Mouse (Mus musculus) kidney, adult 2 months (tissue): ENCODE measurements at regions not wholly inside any gene's neighbourhood (a gene's known extent, or its start where the extent isn't known, plus 50 kb on each side); places are given as distances from the start of the nearest gene placed in this dataset.

Experiments
- CTCF ChIP-seq: fragments of 200-500 bp; conservative IDR thresholded peaks from 2 replicates; pipeline ENCODE4 v1.5.1; 2011; ENCODE audit warnings: low read depth, mild to moderate bottlenecking, control low read depth, low read length, moderate library complexity, mixed read lengths; ENCODE audit not compliant: insufficient read depth, insufficient read length
- POLR2A ChIP-seq: fragments of 200-500 bp; IDR thresholded peaks from one replicate; pipeline ENCODE4 v1.6.1; 2011; ENCODE audit warnings: low read depth, low read length, control low read depth

- TF ChIP-seq CTCF (no peak), POLR2A (no peak)
These were observed 133.4 kb upstream of the C9orf72 start for GRCm38 (mm10) chr4:35359376-35359775.
